Mouse (Mus musculus): Measurements from ENCODE around the gene Trak1. TPM values are rescaled to one million over a fixed set of nuclear protein-coding genes. Genes with fewer than 3 reads are reported as not detected.

Gene Trak1
- polyA plus RNA-seq, 1 experiment from 2014 or later: 21.2 TPM

DNA sequence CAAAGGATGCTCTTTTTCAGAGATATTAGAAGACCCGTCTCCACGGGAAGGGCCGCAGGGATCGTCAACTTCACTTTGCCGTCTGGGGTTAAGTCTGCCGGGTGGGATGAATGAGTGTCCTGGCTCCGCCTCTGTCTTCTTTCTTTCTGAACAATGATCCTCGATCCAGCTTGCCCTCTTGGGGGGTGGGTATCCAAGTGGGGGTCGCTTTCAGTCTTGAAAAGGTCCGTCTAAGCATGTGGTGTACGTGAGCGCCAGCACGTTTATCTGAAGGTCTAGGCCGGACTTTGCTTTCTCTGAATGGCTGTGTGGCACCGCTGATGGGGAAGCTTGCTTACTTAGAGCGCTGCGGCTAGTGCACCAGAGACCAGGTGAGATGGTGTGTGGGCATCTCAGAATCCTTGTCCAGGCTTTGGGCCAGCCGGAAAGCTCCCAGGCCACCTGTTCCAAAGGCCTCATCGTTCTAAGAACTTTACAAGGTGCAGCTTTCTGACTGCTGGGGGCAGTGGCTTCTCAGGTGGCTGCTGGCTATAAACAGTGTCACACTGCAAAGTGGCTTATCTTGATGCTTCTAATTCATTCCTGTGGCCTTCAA lies 2.8 kb downstream of the Trak1 start:
- no peaks in the 10 kb centered on the region for H3K27me3 ChIP-seq (ENCODE audit: control insufficient read depth, insufficient read depth, low read length)
- WGBS: 25% methylated on average over 19 of the region's 19 CpGs
- ATAC-seq (ENCODE audit: low FRiP score) (peak; percentile 9; the same call in 1 of the 2 replicates), DNase-seq (ENCODE audit: low spot score) (peak; percentile 68)
- peak overlapping the region; percentile 73 for H3K4me2 ChIP-seq (replicated peaks; ENCODE audit: low read depth, low read length)
- H3K9me3 ChIP-seq (ENCODE audit: control insufficient read depth, low read length): no peaks in the 10 kb centered on the region
- no peaks in the 10 kb centered on the region for H3K36me3 ChIP-seq (ENCODE audit: control insufficient read depth, insufficient read depth, low read length)
- H3K9ac ChIP-seq (ENCODE audit: low read depth, low read length): peak overlapping the region; percentile 47
- peak overlapping the region; percentile 43; the same call in 1 of the 2 replicates for H3K27ac ChIP-seq (ENCODE audit: low read depth, low read length)
- peak overlapping the region; percentile 87 for H3K4me3 ChIP-seq (ENCODE audit: low read depth, low read length)
- peaks cover 28% of the 10 kb centered on the region for H3K4me1 ChIP-seq (replicated peaks; ENCODE audit: control insufficient read depth, insufficient read depth, low read length)

DNA sequence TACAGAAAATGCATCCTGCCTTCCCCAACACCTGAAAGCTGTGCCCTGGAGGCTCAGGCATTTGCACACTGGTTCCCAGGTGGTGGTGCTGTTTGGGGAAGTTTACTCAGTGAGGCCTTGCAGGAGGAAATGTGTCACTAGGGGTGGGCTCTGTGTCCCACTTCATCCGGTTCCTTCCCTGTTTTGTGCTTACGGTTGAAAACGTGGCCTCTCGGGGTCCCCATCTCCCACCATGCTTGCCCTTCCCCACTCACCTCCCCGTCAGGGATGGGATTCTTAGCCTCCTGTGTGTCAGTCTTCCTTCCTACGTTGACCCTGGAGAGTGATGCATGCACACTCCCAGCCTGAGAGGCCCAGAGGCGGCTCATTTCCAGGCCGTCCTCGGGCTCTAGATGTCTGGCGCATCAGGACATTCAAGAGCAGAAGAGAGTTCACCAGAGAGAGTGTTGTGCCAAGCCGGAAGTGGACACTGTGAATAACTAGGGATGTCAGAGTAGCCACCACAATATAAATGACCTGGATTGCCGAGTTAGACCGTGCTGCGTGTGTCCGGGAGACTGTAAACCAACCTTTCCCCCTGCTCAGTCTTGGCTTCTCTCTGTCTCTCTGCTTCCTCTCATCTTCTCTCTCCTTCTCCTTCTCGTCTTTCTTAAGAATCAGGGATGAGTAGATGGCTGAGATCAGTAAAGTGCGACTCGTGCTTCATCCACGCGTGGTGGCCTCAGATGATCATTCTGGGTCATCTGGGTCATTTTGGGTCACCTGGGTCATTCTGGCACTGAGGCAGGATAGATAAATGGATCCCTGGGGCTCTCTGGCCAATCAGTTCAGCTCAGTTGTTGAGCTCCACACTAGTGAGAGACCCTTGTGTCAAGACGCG lies 4.0 kb downstream of the Trak1 start:
- peaks cover 28% of the 10 kb centered on the region for H3K4me1 ChIP-seq (replicated peaks; ENCODE audit: control insufficient read depth, insufficient read depth, low read length)
- H3K9ac ChIP-seq (ENCODE audit: low read depth, low read length): 0 out of 2 replicates have a peak overlapping the region, but pooled peaks have one; percentile 28
- 69% methylated on average over 22 of the region's 22 CpGs for WGBS
- no peaks in the 10 kb centered on the region for H3K36me3 ChIP-seq (ENCODE audit: control insufficient read depth, insufficient read depth, low read length)
- peak overlapping the region; percentile 9; the same call in 1 of the 2 replicates for H3K4me2 ChIP-seq (replicated peaks; ENCODE audit: low read depth, low read length)
- ATAC-seq (ENCODE audit: low FRiP score) (no peak), DNase-seq (ENCODE audit: low spot score) (no peak)
- H3K27ac ChIP-seq (ENCODE audit: low read depth, low read length): no peak overlapping the region; the same call in 1 of the 2 replicates
- no peaks in the 10 kb centered on the region for H3K27me3 ChIP-seq (ENCODE audit: control insufficient read depth, insufficient read depth, low read length)
- no peaks in the 10 kb centered on the region for H3K9me3 ChIP-seq (ENCODE audit: control insufficient read depth, low read length)
- H3K4me3 ChIP-seq (ENCODE audit: low read depth, low read length): no peak overlapping the region

DNA sequence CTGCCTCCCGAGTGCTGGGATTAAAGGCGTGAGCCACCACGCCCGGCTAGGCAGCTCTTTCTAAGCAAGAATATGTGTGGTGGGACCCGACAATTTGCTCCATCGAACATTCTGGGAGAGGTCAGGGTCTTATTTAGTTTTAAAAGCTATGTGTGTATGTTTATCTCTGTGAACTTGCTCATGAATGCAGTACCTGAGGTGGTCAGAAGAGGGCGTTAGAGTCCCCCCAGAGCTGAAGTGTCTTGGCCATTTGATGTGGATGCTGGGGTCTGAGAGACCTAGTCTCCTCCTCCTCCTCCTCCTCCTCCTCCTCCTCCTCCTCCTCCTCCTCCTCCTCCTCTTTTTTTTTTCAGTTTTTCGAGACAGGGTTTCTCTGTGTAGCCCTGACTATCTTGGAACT lies 5.2 kb downstream of the Trak1 start:
- H3K27me3 ChIP-seq (ENCODE audit: control insufficient read depth, insufficient read depth, low read length): no peaks in the 10 kb centered on the region
- no peak overlapping the region for H3K4me3 ChIP-seq (ENCODE audit: low read depth, low read length)
- whole genome bisulfite sequencing: 90% methylated on average over 7 of the region's 8 CpGs
- no peak overlapping the region for H3K9ac ChIP-seq (ENCODE audit: low read depth, low read length)
- peaks cover 28% of the 10 kb centered on the region for H3K4me1 ChIP-seq (replicated peaks; ENCODE audit: control insufficient read depth, insufficient read depth, low read length)
- H3K9me3 ChIP-seq (ENCODE audit: control insufficient read depth, low read length): no peaks in the 10 kb centered on the region
- H3K36me3 ChIP-seq (ENCODE audit: control insufficient read depth, insufficient read depth, low read length): no peaks in the 10 kb centered on the region
- H3K27ac ChIP-seq (ENCODE audit: low read depth, low read length): no peak overlapping the region
- no peak for DNase-seq (ENCODE audit: low spot score)
- ATAC-seq (ENCODE audit: low FRiP score): no peak
- H3K4me2 ChIP-seq (replicated peaks; ENCODE audit: low read depth, low read length): no peak overlapping the region

DNA sequence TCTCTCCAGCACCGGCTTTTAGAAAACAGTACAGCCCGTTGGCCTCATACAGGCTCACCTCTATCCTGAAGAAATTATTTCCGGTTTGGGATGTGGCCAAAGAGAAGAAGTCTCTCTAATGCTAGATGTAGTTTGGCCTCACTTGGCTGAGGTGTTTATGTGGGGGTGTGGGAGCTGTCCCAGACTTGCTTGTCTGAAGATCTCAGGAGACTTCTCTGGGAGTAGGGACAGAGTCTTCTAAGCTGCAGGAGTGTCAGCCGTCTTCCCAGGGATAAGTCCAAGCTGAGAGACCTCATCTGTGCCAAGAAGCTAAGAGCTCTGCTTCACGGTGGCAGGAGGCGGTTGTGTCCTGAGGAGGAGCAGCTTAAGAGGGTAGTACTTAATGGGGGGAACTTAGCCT lies 5.8 kb downstream of the Trak1 start:
- H3K4me2 ChIP-seq (replicated peaks; ENCODE audit: low read depth, low read length): no peak overlapping the region
- H3K9ac ChIP-seq (ENCODE audit: low read depth, low read length): no peak overlapping the region
- H3K4me1 ChIP-seq (replicated peaks; ENCODE audit: control insufficient read depth, insufficient read depth, low read length): peaks cover 28% of the 10 kb centered on the region
- no peaks in the 10 kb centered on the region for H3K9me3 ChIP-seq (ENCODE audit: control insufficient read depth, low read length)
- 66% methylated on average over 6 of the region's 6 CpGs for WGBS
- 0 out of 2 replicates have a peak overlapping the region, but pooled peaks have one; percentile 39 for H3K27ac ChIP-seq (ENCODE audit: low read depth, low read length)
- H3K4me3 ChIP-seq (ENCODE audit: low read depth, low read length): no peak overlapping the region
- H3K36me3 ChIP-seq (ENCODE audit: control insufficient read depth, insufficient read depth, low read length): no peaks in the 10 kb centered on the region
- no peaks in the 10 kb centered on the region for H3K27me3 ChIP-seq (ENCODE audit: control insufficient read depth, insufficient read depth, low read length)
- no peak for ATAC-seq (ENCODE audit: low FRiP score)
- DNase-seq (ENCODE audit: low spot score): no peak

DNA sequence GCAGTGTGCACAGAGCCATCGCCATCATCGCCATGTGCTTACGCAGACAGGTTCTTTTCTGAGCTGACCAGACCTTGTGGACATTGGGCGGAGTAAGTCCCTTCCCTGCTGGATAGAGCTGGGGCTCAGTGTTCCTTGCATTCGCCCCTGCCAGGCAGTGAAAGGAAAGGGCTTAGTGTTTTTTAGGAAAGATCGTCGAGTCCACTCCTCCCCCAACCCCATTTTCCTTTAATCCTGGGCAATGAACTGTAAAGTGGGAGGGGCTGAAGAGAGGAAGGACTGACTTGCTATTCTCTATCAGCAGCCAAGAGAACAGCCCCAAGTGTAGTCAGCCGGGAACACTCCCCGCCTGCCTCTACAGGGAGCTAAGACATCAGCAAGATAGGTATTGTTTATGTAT lies 6.4 kb downstream of the Trak1 start:
- Histone ChIP-seq H3K9me3 (ENCODE audit: control insufficient read depth, low read length) (no peaks in the 10 kb centered on the region), H3K27me3 (ENCODE audit: control insufficient read depth, insufficient read depth, low read length) (no peaks in the 10 kb centered on the region), H3K4me3 (ENCODE audit: low read depth, low read length) (no peak overlapping the region), H3K27ac (ENCODE audit: low read depth, low read length) (0 out of 2 replicates have a peak overlapping the region, but pooled peaks have one; percentile 39), H3K36me3 (ENCODE audit: control insufficient read depth, insufficient read depth, low read length) (no peaks in the 10 kb centered on the region), H3K4me1 (replicated peaks; ENCODE audit: control insufficient read depth, insufficient read depth, low read length) (peaks cover 25% of the 10 kb centered on the region), H3K9ac (ENCODE audit: low read depth, low read length) (no peak overlapping the region), H3K4me2 (replicated peaks; ENCODE audit: low read depth, low read length) (0 out of 2 replicates have a peak overlapping the region, but pooled peaks have one; percentile 4)
- peak; percentile 54 for ATAC-seq (ENCODE audit: low FRiP score)
- WGBS: 25% methylated on average over 9 of the region's 9 CpGs
- DNase-seq (ENCODE audit: low spot score): peak; percentile 57

DNA sequence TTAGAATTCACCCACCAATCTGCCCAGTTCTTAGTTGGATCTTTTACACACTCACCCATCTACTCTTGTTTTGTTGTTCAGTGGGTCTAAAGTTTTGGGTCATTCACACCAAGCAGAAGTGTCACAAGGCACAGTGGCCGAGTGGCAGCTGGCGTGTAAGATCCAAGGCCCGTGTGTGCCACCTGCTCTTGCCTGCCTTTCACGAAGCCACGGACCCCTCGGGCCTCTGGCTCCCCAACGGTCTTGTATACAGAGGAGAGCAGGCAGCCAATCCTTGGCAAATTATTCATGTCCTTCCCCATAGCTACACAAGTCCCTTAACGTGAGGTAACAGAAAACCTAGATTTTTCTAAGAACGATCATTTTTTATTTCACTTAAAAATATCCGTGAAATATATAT lies 7.2 kb downstream of the Trak1 start:
- Histone ChIP-seq H3K27me3 (ENCODE audit: control insufficient read depth, insufficient read depth, low read length) (no peaks in the 10 kb centered on the region), H3K4me3 (ENCODE audit: low read depth, low read length) (no peak overlapping the region), H3K4me2 (replicated peaks; ENCODE audit: low read depth, low read length) (no peak overlapping the region), H3K4me1 (replicated peaks; ENCODE audit: control insufficient read depth, insufficient read depth, low read length) (peaks cover 18% of the 10 kb centered on the region), H3K36me3 (ENCODE audit: control insufficient read depth, insufficient read depth, low read length) (no peaks in the 10 kb centered on the region), H3K9me3 (ENCODE audit: control insufficient read depth, low read length) (no peaks in the 10 kb centered on the region), H3K27ac (ENCODE audit: low read depth, low read length) (0 out of 2 replicates have a peak overlapping the region, but pooled peaks have one; percentile 1), H3K9ac (ENCODE audit: low read depth, low read length) (no peak overlapping the region)
- ATAC-seq (ENCODE audit: low FRiP score) (no peak), DNase-seq (ENCODE audit: low spot score) (no peak)
- WGBS: 57% methylated on average over 10 of the region's 10 CpGs

DNA sequence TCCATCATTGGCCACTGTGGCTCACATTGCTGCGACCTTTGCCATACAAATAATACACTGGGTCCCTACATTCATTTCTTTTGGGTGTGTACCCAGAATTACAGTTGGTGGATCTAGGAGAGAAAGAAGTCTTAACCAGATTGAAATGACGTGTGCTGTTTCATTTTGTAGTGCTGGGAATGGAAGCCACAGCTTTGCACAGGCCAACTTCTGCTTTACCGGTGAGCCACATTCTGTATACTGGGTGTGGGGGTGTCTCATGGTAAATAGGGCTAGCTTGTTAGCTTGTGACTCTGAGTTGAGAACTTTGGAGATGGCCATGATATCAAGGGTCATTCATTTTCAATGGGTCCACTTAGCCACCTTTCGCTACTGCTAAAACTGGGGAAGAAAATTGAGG lies 8.2 kb downstream of the Trak1 start:
- no peaks in the 10 kb centered on the region for H3K9me3 ChIP-seq (ENCODE audit: control insufficient read depth, low read length)
- no peak overlapping the region for H3K9ac ChIP-seq (ENCODE audit: low read depth, low read length)
- ATAC-seq (ENCODE audit: low FRiP score) (no peak), DNase-seq (ENCODE audit: low spot score) (no peak)
- no peak overlapping the region for H3K4me3 ChIP-seq (ENCODE audit: low read depth, low read length)
- no peaks in the 10 kb centered on the region for H3K27me3 ChIP-seq (ENCODE audit: control insufficient read depth, insufficient read depth, low read length)
- no peak overlapping the region for H3K4me2 ChIP-seq (replicated peaks; ENCODE audit: low read depth, low read length)
- no peaks in the 10 kb centered on the region for H3K36me3 ChIP-seq (ENCODE audit: control insufficient read depth, insufficient read depth, low read length)
- WGBS: 95% methylated on average over 4 of the region's 4 CpGs
- H3K27ac ChIP-seq (ENCODE audit: low read depth, low read length): no peak overlapping the region
- H3K4me1 ChIP-seq (replicated peaks; ENCODE audit: control insufficient read depth, insufficient read depth, low read length): peaks cover 11% of the 10 kb centered on the region; the same call in 1 of the 2 replicates

DNA sequence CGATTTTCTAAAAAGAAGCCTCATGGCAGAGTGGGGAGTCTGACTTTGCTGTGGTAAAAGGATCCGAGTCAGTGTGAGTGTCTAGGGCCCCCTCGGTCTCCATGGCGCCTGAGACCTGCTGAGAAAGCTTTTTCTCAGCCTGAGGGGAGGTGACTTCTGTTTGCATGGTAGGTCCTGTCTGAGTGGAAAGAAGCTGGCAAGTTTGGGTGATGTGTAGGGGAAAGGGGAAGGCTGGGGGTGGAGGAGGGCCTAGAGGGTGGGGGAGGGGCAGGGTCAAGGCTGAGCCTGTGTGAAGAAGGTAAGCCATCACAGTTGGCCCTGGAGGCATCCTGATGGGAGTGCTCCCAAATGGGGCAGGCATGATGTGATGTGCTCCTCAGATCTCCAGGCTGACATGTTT lies 12.0 kb downstream of the Trak1 start:
- Histone ChIP-seq H3K27ac (ENCODE audit: low read depth, low read length) (peak overlapping the region; percentile 31; the same call in 1 of the 2 replicates), H3K36me3 (ENCODE audit: control insufficient read depth, insufficient read depth, low read length) (no peaks in the 10 kb centered on the region), H3K4me1 (replicated peaks; ENCODE audit: control insufficient read depth, insufficient read depth, low read length) (peaks cover 12% of the 10 kb centered on the region; the same call in 1 of the 2 replicates), H3K4me2 (replicated peaks; ENCODE audit: low read depth, low read length) (no peak overlapping the region), H3K27me3 (ENCODE audit: control insufficient read depth, insufficient read depth, low read length) (no peaks in the 10 kb centered on the region), H3K9me3 (ENCODE audit: control insufficient read depth, low read length) (no peaks in the 10 kb centered on the region), H3K9ac (ENCODE audit: low read depth, low read length) (no peak overlapping the region), H3K4me3 (ENCODE audit: low read depth, low read length) (no peak overlapping the region)
- 25% methylated on average over 4 of the region's 4 CpGs for WGBS
- ATAC-seq (ENCODE audit: low FRiP score): no peak
- no peak for DNase-seq (ENCODE audit: low spot score)

Data from hindbrain, embryonic 11.5 days (tissue).